10 mouse cellular contexts compared by ENCODE assay signal in genomic region chr14:103778533-103779151, GRCm38 (mm10).
DNase-seq lines count a peak whose midpoint lies in the region; ATAC-seq lines count a peak whose summit lies in the region.
"Had no signal": no experiment of that assay in that cellular context is flagged by ENCODE, and none has a peak within 500 bp of the region (broad histone marks: within the 10 kb centered on the region; RNA-seq: fewer than 3 reads in every experiment).

No protein-coding gene starts in this region.

- H3K27me3 ChIP-seq in hindbrain, embryonic 12.5 days, result no peaks in the 10 kb centered on the region
- no peaks in the 10 kb centered on the region for H3K27me3 ChIP-seq in stomach, embryonic 15.5 days (replicated peaks)
- H3K27me3 ChIP-seq: megakaryocyte, embryonic 14.5 days had no signal

- peak overlapping the region; percentile 77 for H3K27ac ChIP-seq in brown adipose tissue, adult 24 weeks (replicated peaks; ENCODE audit: low read depth, low read length)
- peak overlapping the region; percentile 88 for H3K27ac ChIP-seq in hindbrain, embryonic 12.5 days
- H3K27ac ChIP-seq in stomach, embryonic 15.5 days, result peak overlapping the region; percentile 77

- H3K36me3 ChIP-seq in hindbrain, embryonic 12.5 days, result no peaks in the 10 kb centered on the region
- H3K36me3 ChIP-seq in stomach, embryonic 15.5 days, result no peaks in the 10 kb centered on the region

- peak overlapping the region; percentile 38 for H3K4me3 ChIP-seq in brown adipose tissue, adult 24 weeks (ENCODE audit: insufficient read depth, low read depth, low read length)
- H3K4me3 ChIP-seq in hindbrain, embryonic 12.5 days, result peak overlapping the region; percentile 21
- H3K4me3 ChIP-seq in stomach, embryonic 15.5 days (replicated peaks), result 0 out of 2 replicates have a peak overlapping the region, but pooled peaks have one; percentile 4
- H3K4me3 ChIP-seq: erythroblast, embryonic 14.5 days; megakaryocyte, embryonic 14.5 days had no signal

- H3K4me1 ChIP-seq in brown adipose tissue, adult 24 weeks (ENCODE audit: control insufficient read depth, insufficient read depth, insufficient read length, low read length), result peaks cover 5% of the 10 kb centered on the region
- peaks cover 24% of the 10 kb centered on the region; the same call in 1 of the 2 replicates for H3K4me1 ChIP-seq in hindbrain, embryonic 12.5 days
- H3K4me1 ChIP-seq in stomach, embryonic 15.5 days, result peaks cover 5% of the 10 kb centered on the region; the same call in 1 of the 2 replicates
- H3K4me1 ChIP-seq: megakaryocyte, embryonic 14.5 days had no signal

- H3K9ac ChIP-seq in hindbrain, embryonic 12.5 days, result no peak overlapping the region
- no peak overlapping the region for H3K9ac ChIP-seq in stomach, embryonic 15.5 days

- intact Hi-C loops in left cerebral cortex, postnatal 25 days (cut with DNase I), result loop anchor here (5.0 kb wide), 2 partner anchors 64 to 249 kb away; partner anchors contain the start of gene Ednrb

- peak; percentile 73 for ATAC-seq in hindbrain, embryonic 12.5 days (ENCODE audit: low FRiP score)
- peak; percentile 53; the same call in 1 of the 2 replicates for ATAC-seq in stomach, embryonic 15.5 days (ENCODE audit: insufficient read depth, low FRiP score, low read depth)

- WGBS in hindbrain, embryonic 12.5 days, result 23% methylated on average over 13 of the region's 13 CpGs
- 42% methylated on average over 13 of the region's 13 CpGs for WGBS in stomach, embryonic 15.5 days

- peak; percentile 6 to 11 for DNase-seq in cerebellum, postnatal 14 days
- no peak for DNase-seq in cerebellum, postnatal 25 days
- peak; percentile 15 to 43 for DNase-seq in left cerebral cortex, postnatal 25 days (ENCODE audit: low spot score in 2 of 2)
- DNase-seq in natural killer cell, adult 2 months (ENCODE audit: low spot score in 2 of 2), result no peak
- DNase-seq in thymus, postnatal 36 days, result no peak

- peak overlapping the region; percentile 52 for H3K4me2 ChIP-seq in hindbrain, embryonic 12.5 days (replicated peaks)
- peak overlapping the region; percentile 48 for H3K4me2 ChIP-seq in stomach, embryonic 15.5 days

- no peaks in the 10 kb centered on the region for H3K9me3 ChIP-seq in hindbrain, embryonic 12.5 days (replicated peaks)
- no peaks in the 10 kb centered on the region for H3K9me3 ChIP-seq in stomach, embryonic 15.5 days

Comparison
In these comparisons a context has a peak if more than half of its experiments do, and no peak if none do; other contexts are left out.
1. DNase-seq: peak in cerebellum, postnatal 14 days (2 of 2) and left cerebral cortex, postnatal 25 days (2 of 2); none in cerebellum, postnatal 25 days (0 of 2), natural killer cell, adult 2 months (0 of 2) and thymus, postnatal 36 days (0 of 2).
2. Peak in every context shown above with its lines, with median percentiles within 50 percentile points of each other: H3K27ac ChIP-seq and H3K4me3 ChIP-seq.